Mouse (Mus musculus): ENCODE measurements around the gene Rbmxl1.

Rbmxl1 gene

GRCm38 (mm10) chr8:78489733-78490132 is 19.0 kb downstream of the Rbmxl1 start:
- DNase-seq, result no peak

- DNase-seq, result no peak
Measured at GRCm38 (mm10) chr8:78477051-78477829, 31.5 kb downstream of the Rbmxl1 start.

- DNase-seq, result no peak
Measured at GRCm38 (mm10) chr8:78467889-78468288, 40.8 kb downstream of the Rbmxl1 start.

GRCm38 (mm10) chr8:78463941-78464340 is 44.8 kb downstream of the Rbmxl1 start:
- DNase-seq, result peak; percentile 1 to 2

- no peak for DNase-seq
Measured at GRCm38 (mm10) chr8:78456441-78456840, 52.3 kb downstream of the Rbmxl1 start.
